Mouse (Mus musculus) embryo, embryonic 10 days (tissue): ENCODE results near the gene Ift74.
"Not testable (repeated sequence)": the region's sequence is repeated elsewhere in the genome, so short reads cannot be mapped to it uniquely, and the experiment has no call there.

Experiments used
- DNase-seq: peaks from one replicate; pipeline ENCODE4 v3.0.0-alpha.2; 2015; ENCODE audit warnings: low spot score

The Ift74 gene

DNA sequence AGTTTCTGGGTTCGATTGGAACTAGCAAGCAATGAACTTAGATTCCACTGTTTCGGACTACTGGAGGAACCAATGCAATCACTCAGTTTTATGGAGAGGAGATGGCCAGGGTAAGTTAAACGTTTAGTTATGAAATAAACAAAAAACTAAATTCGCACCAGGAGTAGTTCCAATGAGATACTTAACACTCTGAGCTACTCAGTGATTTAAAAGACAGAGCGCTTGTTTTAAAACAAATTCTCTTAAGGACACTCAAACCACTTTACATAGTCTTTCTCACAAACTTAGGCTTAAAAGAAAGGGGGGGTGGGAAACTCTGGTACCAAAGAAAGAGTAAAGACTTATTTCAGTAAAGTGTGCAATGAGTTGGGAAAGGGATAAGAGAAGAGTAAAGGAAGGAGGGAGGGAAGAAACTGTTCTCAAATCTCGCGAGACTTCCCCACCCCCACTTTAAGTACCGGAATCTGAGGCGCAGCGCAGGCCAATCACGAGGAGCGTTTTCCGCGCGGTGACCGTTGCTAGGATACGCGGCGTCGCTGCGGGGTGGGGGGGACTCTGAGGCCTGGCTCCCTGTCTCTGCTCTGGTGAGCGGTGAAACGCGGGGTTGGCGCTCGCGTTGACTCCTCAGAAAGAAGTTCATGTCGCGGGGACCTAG lies at the start of gene Ift74:
Ift74 (plus strand) TSS at position 520 of the 655 bp plus-strand sequence.
- peak; percentile 96 for DNase-seq

DNA sequence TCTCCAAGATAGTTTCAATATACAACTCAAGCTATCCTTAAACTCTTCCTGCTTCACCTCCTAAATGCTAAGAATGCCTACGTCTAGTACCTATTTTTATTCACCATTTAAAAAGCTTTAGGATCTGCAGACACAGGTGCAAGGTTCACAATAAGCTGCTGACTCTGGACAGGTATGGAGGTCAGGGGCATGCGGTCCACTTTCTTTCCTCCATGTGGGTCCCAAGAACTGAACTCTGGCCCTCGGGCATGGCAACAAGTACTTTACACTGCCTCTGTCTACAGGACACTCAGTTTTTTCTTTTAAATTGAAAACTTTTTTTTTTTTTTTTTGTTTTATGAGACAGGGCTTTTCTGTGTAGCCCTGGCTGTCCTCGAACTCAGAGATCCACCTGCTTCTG lies 41.6 kb upstream of the Ift74 start:
- no peak for DNase-seq

DNA sequence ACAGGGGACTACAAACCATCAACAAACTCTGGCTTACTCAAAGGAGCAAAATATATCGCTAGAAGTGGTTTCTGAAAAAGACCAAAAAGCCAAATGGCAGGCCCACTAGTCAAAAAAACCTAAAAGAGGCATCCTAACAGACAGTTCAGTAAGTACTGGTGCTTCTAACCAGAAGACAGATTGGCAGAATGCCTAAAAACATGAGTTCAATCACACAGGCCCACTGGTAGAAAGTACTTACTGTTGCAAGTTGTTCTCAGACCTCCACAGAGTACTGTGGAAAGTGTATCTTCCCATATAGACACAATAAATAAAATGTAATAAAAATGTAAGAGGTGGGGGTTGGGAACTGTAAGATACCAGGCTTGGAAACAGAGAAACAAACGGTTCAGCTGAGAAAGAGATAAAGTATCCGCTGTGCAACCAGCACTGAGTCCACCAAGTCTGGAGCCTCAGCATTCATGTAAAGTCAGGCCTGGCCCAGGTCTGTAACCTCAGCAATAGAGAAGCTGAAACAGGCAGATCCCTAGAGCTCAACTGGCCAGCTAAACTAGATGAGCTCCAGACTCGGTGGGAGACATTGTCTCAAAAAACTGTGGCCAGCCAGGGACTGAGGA lies 22.4 kb upstream of the Ift74 start:
- DNase-seq: no peak

DNA sequence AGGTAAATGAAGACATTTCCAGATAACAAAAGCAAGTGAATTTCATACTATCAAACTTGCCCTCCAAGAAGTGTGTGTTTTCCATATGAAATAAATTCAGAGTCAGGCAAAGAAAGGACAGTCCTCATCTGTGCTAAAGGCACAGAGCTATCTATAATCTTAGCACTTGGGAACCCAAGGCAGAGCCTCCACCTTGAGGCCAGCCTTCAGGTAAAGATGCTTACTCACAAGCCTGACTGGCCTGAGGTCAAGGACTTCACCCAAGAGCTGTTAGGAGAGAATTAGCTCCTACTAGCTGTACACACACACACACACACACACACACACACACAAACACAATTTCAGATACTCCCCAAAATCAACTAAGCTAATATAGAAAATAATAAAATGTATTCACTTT lies 21.6 kb upstream of the Ift74 start:
- no peak for DNase-seq

DNA sequence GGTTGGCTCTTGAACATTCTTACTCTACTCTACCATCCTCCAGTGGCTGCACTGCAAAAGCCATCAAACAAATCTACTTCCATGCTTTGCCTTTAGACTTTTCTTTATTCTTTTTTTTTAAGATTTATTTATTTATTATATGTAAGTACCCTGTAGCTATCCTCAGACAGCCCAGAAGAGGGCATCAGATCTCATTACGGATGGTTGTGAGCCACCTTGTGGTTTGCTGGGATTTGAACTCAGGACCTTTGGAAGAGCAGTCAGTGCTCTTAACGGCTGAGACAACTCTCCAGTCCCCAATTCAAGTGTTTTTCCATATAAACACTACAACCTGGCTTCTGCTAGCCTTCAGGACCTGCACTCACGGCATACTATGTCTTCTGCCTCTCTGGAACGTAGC lies 12.9 kb upstream of the Ift74 start:
- no peak for DNase-seq

DNA sequence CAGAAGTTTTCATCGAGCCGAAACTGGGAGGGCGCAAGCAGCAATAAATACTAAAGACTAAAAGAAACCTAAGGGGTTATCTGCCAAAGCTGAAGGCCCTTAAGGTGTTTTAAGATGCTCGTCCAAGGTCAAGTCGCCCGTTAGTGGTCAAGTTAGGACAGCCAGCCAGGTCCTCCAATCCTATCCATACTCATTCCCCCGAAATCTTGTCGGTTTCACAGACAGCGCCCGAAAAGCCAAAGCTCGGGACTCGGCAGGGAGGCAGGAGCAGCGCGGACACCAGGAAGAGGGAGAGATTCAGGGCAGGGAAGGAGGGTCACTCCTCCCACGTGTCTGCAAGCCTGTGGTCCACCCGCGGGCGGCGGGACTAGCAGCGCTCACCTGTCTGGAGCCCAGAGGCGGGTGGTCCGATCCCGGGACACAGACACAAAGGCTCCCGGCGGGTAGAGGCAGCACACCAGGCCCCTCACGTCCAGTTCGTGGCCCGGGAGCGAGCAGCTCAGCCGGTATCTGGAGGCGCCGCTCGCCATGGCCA lies 11.7 kb upstream of the Ift74 start:
- peak; percentile 26 for DNase-seq

DNA sequence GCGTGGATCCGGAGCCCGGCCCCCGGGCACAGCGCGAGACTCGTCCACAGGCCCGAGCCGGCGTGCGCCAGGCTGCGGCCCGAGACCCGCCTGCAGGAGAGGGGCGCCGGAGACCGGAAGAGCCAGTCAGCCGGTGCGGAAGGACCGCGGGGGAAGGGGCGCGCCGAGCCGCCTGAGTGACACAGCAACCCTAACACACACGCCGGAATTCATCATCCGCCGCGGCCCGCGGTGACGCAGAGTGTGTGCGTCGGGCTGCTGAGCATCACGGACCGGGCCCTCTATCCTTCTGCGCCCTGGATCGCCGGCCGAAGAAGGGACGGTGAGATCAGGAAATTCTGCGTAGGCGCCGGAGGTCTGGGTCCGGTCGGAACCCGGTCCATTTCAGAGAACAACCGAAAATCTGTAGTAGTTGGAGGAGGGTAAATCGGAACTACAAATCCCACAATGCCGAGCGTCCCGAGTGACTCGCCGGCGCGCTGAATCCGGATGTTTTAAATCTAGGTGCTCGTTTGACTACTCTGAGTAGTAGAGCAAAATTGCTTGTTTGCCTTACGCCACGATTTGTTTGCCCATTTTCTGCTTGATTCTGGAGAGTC lies 11.2 kb upstream of the Ift74 start, which contains the start of gene Plaa:
Plaa (minus strand) TSS at position 214 of the 599 bp plus-strand sequence.
- DNase-seq: peak; percentile 97

DNA sequence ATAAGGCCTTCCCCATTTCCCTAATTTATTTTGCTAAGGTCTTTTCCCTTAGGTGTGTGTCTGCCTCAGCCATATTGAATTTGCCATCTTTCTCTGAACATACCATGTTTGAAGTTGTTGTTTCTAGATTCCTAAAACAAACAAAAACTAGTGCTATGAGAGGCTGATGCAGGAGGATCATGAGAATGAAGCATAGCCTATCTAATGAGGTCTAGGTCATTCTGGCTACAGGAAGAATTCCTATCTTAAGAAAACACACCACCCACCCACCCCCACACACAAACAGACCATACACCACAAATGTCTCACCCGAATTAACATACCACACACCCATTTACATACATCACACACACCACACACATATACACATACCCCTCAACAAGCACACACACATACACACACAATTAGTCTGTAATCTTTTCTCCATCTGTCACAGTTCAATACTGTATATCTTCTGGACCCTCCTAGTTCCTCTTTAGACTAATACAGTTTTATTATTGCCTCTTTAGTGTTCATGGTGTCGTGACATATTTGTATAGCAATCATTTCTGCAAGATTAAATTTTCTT lies 9.8 kb upstream of the Ift74 start:
- no peak for DNase-seq

DNA sequence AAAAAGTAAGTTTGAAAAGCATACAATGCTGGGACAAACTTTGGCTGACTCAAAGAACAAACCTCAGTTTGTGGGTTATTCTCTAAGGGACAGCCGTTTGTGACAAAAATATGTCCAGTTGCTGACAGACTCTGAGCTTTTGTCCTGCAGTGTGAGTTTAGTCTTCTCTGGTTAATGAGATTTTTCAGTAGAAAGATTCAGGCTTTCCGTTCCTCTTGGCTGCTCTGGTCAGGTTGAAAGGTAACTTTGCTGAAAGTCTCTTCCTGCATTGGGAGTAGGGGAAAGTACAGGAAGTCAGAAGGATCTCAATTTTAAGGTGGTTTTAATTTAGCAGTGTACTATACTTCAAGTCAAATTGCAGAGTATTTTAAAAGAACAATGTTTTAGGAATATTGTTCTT lies 8.7 kb upstream of the Ift74 start:
- DNase-seq: no peak

DNA sequence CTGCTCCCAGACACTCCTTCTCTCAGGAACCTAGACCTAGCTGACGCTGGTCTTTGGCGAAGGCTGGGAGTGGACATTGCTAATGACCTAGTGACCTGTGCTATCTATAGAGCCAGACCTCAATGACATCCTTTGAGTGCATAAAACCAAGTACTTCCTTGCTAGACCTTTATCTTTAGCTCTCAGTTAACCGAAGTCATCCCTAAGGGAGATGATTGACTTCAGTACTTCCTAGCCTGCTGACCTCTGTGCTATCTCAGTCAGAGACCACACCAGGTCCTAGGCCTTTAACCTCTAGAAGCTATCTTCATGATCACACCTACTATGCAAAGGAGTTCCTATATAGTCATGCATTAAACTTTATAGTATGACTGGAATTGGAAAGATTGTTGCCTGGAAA lies 4.0 kb upstream of the Ift74 start:
- no peak for DNase-seq

DNA sequence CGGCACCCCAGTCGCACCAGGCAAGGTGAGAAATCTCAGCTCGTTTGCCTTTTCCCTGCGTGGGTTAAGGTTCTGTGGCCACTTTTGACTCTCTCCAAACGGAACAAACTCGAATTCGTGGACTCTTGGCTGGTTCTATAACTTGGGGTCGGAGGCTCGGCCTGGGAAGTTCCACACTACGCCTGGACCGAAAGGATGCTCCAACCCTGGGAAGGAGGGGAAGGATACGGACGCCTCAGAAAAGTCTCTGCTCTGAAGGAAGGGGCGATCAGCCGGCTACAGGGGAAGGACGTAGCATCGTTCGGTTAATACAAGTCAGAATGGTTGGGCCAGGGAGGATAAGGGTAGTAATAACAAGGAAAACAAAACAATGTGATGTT lies 326 bp downstream of the Ift74 start:
- peak; percentile 50 for DNase-seq

DNA sequence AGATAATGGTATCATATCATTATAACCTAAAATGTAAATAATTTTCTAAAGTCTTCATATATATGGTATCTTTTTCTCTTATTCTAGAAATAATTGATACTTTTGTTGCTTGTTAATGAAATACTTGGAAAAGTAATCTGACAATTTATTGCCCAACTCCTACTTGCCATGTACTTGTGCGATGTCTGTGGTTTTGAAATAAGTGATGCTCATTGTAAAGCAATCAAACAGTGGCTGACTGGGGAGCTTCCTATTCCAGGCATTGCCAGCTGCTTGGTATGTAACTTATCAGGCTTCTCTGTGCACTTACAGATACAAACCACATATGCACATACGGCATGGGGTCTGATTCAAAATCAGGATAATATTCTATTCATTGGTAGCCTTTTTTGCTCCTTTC lies 5.8 kb downstream of the Ift74 start:
- DNase-seq: no peak

DNA sequence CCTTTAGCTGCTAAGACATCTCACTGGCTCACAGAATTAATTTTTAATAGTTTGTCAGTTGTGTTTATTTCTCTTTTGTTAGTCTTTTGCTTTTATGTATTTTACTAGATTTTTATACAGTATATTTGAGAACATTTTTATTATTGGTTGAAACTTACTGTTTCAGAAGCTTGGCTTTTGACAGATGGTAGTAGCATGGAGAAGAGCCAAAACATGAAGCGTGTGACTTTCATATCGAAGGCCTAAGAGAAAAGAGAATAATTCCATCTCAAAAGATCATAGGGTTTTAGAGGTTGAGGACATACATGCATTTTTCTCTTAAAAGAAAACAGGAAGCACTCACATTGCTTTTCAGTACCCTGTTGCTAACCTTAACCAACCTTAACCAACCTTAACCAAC lies 28.9 kb downstream of the Ift74 start:
- DNase-seq: no peak

DNA sequence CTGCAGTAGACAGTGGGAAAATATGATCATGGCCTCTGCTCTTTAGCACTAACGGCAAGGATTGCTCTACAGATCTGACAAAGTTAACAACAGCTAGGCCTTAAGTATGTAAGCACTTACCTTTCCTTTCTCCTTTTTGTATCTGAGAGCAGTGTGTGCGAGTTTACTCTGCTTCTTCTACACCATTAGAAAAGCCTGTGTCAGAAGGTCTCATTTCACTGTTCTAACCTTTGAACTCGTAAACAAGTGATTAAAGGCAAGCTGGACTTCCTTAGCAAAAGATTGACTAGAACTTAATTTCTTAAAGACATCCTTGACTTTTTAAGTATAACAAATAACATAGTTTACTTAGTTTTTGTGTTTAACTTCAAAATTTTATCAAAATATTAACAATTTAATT lies 35.6 kb downstream of the Ift74 start, which contains the start of gene Lrrc19:
Lrrc19 (minus strand) TSS at position 225 of the 400 bp plus-strand sequence.
- no peak for DNase-seq

DNA sequence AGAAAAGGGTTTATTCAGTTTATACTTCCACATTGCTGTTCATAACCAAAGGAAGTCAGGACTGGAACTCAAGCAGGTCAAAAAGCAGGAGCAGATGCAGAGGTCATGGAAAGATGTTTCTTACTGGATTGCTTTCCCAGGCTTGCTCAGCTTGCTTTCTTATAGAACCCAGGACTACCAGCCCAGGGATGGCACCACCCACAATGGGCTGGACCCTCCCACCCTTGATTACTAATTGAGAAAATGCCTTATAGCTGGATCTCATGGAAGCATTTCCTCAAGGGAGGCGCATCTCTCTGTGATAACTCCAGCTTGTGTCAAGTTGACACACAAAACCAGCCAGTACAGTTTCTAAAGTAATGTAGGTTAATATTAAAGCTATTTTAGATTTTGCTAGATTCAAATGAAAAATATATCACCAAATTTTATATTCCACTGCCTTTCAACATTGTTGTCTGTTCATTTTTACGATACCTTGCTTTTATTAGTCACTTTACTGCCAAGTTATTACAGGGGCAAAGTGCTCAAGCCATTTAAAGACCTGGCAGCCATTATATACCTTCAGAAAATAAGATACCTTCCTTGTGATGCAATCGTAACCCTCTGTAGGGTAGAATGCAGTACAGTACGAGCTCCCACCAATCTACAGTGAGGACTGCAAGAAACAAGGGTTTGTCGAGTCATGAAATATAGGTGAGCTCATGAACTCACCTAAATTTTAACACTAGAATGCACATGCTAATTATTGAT lies 36.3 kb downstream of the Ift74 start:
- not testable (repeated sequence) for DNase-seq

DNA sequence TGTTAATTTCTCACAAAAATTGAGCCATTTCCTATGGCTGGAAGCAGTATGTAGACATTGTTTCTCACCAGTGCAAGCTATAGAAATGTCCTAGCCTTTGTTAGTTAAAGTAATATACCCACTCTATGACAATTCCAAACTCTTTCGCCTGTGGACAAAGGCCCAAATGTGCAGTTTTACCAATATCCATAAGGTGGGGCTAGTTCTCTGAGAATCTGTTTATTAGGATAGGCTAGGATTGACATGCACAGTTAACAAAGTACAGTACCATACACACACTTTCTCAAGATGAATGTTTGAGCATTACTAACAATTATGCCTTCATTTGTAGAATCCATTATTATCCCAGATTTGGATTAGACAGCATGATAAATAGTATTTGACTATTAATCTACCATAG lies 55.4 kb downstream of the Ift74 start:
- peak; percentile 54 for DNase-seq

DNA sequence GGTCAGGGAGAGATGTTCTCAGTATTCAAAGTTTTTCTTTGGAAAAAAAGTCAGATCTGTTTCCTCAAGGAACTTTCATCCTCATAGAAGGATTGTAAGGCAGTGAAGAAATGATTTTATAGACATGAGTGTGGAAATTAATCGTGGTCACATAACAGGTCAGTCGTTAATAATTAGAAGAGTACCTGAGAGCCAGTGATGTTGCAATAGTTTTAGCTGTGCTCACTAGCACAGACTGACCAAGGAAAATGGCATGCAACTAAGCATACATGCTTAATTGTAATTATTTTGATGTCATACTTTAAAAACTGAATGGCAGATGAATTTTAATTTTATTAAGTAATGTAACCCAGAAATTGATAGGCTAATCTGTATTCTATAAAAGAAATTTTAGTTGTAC lies 66.4 kb downstream of the Ift74 start:
- no peak for DNase-seq

DNA sequence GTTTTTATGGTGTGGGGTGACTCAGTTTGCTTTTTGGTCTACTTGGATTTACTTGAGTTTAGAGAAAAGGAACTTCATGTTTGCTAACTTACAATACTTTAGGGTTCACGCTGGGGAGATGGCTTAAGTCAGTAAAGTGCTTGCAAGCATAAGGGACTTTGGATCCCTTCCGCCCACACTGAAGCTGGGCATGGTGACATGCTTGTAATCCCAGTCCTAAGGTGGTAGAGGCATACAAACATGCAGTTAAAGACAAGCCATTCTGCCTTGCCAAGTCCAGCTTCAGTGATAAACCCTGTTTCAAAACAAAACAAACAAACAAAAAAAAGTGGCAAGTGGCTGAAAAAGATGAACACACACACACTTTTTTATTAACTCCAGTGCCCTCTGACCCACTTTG lies 66.9 kb downstream of the Ift74 start:
- DNase-seq: no peak

DNA sequence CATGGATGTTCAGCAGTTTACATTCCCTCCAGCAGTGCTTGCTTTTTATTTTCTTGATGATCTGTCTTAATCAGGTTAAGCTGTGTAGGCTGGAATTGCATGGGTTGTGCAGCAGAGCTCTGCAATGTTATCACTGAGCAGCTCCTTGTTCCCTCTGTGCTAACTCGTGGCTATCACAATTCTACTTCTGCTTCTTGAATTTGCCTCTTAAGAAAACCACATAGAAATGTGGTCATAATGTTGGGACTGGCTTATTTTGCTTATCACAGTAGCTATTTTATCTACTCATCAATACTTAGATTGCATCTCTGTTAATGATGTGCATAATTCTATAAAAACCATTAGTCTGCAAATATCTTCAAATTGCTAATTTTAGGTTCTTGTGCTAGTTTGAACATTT lies 67.7 kb downstream of the Ift74 start:
- no peak for DNase-seq

DNA sequence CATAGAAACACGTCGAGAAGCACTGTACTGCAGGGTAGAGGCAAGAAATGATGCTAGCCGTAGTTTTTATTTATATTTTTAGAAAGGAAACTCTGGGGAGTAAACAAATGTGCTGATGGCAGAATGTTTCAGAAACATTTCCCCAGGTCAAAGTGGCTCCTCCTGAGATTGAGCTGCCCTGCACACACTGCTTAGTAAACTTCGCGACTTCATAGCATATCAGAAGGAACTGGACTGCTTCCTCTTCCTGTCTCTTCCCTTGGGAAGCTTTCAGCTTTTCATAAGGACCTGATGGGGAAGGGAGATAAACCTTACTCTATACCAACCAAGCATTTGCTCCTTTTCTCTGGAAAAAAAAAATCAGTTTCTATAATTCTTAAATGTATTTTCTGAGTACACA lies 69.0 kb downstream of the Ift74 start:
- no peak for DNase-seq

DNA sequence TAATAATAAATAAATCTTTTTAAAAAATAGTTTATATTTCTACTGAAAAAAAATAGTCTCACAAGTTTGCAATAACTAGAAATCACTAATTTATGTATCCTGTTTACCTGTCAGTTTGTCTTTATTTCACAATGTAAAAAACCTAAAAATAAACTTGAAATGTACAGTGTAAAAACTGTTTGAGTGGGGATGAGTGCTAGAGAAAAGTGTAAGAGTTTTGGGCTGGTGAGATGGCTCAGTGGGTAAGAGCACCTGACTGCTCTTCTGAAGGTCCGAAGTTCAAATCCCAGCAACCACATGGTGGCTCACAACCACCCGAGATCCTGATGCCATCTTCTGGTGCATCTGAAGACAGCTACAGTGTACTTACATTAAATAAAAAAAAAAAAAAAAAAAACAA lies 75.5 kb downstream of the Ift74 start:
- not testable (repeated sequence) for DNase-seq

DNA sequence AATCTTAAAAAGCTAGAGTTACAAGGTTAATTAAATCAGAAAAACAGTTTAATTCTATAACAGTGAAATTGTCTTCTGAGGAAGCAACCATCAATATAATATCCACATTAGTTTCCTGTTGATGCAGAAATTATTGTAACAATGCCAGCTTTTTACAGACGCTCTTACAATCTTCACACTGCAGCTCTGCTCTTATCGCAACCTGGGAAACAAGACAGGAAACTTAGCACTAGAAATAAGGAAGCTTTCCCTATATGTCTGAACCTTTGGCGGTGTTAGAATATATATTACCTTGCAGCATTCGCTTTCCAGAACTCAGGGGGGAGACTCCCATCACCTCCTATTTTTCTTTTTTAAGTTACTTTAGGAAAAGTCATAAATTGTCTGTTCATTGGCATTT lies 76.8 kb downstream of the Ift74 start:
- DNase-seq: no peak
